Mouse (Mus musculus): Measurements from ENCODE around the gene Fzd10. TPM values are rescaled to one million over a fixed set of nuclear protein-coding genes. Genes with fewer than 3 reads are reported as not detected.

The Fzd10 gene
- polyA plus RNA-seq (2012; rRNA removed) = 1.7 and 1.9 TPM in 2 replicates

DNA sequence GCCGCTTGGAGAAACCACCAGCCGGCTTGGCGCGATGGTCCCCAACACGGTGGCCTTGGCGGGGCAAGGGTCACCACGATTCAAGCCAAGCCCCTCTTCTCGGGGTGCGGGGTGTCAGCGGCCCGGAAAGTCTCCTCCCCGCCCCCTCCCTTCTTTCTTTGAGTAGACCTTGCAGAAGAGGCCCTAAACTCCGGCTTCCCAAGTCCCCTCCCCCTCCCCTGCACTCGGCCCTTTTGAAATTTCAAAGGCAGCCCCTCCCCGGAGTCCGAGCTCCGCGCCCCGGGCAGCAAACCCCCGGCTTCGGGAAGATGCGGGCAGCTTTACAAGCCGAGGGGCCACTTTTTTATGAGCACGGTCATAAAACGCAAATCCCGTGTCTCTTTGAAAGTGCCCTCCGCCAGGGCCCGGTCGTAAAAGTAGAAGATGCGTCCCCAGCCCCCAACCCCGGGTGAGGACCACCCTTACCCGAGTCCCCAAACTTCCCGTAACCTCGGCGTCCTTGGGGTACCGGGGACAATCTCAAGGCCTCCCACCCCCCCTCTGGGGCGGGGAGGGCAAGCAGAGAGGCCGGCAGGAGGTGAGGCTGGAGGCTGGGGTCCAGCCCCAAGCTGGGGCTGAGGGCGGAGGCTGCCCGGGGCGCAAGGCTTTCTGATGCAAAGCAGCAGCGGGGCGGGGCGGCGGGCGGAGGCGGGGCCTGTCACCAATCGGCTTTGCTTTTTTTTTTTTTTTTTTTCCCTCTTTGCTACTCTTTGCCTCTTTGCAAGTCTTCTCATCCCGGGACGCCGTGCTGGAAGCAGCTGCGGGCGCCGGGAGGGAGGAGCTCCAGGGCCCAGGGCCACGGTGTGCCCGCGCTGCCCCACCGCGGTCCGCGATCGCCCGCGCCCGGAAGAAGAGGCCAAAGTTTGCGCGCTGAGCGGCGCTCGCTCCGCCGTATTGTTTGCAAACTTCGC, at the start of gene Fzd10:
Gene Fzd10, plus strand, starts transcription at position 773 of the 950 bp plus-strand sequence.
- no peak for DNase-seq (ENCODE audit: low read depth)

DNA sequence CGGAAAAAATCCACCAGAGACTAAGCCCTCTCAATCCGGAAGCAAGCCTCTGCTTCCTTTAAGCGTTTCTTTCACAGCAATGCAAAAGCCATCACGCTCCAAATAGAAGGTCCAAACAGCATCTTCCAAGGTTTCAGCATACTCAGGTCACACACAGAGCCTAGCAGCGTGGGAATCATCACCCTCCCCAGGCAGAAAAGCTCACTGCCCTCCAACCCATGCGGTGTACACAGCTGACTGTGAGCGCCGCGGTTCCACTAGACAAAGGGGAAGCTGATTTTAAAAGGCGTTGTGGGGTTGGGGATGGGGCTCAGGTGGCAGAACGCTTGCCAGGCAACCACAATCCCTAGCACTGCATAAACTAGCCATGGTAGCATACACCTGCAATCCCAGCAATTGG, 49.2 kb upstream of the Fzd10 start:
- DNase-seq (ENCODE audit: low read depth) = no peak

DNA sequence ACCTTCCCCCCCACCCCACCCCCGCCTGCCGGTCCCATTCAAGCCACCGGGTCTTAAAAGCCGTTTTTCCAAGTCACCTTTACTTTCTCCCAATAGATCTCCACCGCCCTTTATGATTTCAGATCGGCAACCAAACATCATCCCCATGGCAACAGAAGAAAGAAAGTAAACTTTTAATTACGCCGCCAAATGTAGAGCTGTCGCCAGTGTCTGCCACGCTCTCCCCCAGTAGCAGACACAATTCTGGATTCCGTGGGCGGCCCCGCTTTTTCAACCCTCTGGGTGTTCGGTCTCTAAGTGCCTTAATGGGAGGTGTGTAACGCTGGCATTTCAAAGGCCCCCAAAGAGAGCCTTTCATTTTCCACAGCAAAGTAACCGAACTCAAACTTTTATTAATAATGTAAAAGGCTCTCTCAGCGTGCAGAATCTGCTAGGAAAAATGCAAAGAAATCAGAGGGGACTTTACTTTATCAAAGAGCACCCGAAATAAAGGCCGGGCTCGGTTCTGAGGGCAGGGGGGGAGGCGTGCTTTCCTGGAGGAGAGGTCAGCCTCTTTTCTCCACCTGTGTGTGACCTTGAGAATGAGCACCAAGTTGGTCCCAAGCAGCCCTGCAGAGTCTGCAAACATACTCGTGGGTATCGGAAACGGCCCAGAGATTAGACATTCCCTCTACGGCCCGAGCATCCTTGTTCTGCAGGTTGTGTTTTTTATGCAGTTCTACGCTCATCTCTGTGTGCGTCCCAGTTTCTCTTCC, 48.3 kb upstream of the Fzd10 start:
- DNase-seq (ENCODE audit: low read depth) = no peak

DNA sequence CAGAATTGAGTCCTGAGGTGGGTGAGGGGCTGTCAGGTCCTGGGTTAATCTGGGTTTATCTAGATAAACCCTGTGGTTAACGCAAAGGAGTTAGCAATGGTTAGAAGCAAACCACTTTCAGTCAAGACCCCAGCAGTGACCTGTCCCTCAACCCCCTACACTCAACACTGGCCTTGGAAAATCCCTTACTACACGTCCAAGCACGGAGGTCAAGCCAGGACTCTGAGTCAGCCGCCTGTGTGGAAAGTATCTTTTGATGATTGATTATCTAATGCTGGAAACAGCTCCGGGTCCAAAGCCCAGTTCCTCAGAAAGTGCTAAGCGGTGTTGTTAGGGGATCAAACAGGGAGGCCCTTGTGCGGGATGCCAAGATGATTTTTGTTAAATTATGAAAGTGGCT, 42.5 kb upstream of the Fzd10 start:
- DNase-seq (ENCODE audit: low read depth) = no peak

DNA sequence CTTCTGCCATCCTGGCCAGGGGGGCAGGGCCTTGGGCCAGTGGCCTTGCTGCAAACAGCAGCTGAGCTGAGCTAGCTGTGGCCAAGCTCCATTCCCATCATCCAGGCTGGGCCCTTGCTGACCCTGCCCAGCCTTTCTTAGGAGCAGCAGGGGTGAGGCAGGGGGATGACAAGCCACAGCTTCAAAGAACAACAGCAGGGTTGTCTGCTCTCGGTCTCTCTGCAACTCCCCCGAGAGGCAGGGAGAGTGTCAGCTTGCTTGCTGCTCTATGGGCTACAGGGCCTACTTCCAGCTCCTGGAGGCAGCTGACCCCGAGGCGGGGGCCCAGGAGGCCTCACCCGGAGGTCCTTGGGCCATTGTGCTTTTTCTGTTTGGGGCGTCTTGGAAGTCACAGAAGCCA, 33.3 kb upstream of the Fzd10 start:
- no peak for DNase-seq (ENCODE audit: low read depth)

DNA sequence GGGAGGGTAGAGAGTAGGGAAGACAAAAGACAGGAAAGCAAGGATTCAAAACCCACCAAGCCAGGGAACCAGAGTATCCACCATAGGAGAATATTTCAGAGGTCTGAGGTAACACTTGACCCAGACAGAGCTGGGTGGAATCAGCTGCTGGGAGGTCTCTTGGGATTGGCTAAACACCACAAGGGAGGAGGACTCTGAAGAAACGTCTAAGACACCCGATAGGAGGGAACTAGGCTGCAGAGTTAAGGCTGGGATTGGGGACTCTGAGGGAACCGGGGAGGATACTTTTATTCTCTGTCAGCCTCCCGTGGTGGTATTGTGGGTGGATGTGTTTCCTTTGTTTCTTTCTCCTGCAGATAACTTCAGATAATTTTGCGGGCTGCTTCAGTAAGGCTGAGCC, 31.7 kb upstream of the Fzd10 start:
- DNase-seq (ENCODE audit: low read depth) = no peak

DNA sequence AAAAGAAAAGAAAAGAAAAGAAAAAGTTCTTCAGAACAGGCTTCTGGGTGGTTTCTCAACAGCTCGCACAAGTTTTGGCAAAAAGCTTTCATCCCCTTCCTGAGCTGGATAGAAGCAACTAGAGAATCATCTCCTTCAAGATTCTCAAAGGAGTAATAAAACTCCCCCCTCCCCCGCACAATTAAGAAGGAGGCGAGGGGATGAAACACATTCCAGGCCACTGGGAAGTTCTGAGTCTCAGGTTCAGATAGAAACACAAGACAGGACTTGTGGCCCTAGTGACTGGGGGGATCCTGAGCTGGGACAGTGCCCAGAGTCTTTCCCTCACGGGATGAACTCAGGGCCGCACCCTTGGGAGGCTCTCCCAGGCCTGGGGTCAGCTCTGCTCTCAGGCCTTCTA, 30.6 kb upstream of the Fzd10 start:
- no peak for DNase-seq (ENCODE audit: low read depth)

DNA sequence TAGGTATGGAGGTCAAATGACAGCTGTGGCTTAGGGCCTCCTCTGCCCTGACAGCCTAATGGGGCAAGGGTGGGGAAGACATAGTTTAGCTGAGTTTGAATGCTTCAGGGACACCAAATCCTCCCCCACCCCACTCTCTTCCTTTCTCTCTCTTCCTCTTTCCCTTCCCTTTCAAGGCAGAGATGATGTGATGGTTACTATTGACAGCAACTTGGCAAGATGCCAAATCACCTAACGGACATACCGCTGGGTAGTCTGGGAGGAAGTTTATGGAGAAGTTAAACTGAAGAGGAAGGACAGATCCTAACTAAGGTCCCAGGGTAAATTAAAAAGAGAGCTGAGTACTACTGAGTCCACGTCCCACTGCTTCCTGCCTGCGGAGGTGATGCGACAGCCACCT, 29.8 kb upstream of the Fzd10 start:
- no peak for DNase-seq (ENCODE audit: low read depth)

DNA sequence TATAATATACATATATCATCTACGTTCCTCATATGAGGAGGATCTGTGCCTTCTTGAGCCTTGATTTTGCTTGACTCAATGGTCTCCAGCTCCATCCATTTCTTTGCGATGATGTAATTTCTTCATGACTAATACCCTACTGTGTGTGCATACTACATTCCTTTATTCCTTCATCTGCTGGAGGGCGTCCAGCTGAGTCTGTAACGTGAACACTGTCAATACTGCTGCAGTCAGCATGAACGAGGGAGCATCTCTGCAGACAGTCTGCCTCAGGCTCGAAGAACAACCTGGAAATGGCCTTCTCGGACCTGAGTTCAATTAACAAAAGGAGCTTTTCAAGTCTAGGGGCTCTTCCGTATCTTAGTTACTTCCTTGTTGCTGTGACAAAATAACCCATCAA, 28.9 kb upstream of the Fzd10 start:
- no peak for DNase-seq (ENCODE audit: low read depth)

DNA sequence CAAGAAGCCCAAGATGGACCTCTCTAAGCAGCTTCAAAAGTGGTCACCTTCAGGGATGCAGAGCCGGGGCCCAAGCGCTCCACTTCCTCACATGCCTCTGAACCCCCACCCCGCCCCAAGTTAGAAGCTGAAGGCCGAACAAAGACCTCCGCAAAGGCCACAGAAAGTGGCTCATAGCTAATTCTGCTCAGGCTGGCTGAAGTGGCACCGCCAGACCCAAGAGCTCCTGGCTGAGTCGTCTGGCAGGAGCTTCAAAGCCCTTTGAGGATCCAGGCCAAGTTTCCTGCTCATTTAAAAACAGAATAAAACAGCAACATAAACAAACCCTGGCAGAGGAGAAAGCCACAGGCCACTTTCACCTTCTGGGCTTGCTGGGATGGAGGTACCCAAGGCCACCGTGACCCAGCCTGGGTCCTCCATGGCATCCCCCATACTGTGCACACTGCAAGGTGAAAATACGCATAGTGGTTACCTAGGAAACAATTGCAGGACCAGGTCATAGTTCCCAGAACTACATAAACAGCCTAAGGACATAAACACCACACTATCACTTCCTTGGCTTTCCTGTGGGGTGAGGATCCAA, 24.6 kb upstream of the Fzd10 start:
- DNase-seq (ENCODE audit: low read depth) = no peak

DNA sequence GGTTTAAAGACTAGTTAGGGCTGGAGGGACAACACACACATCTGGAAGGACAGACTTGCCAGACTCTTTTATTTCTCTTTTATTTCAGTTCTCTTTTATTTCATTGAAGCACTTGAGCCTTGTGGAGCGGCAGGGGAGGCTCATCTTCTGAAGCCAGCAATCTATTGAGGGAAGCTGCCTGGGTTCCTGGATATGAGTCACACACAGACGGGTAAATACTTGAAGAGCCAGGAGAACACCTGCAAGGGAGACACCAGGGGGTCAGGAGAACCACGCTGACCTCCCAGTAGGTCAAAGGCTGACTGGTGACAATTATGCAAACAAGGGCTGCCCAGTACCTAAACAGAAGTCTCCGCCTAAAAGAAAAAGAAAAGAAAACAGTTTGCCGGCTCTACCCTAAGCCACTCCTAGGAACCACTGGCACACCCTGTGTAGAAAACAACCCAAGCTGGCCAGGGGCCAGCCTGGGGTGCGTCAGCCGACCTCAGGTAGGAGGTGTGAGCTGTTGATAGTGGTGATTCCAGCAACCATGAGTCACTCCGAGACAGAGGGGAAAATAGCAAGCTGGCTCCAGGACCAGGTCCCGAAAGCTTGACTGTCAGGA, 21.5 kb upstream of the Fzd10 start:
- peak; percentile 66 for DNase-seq (ENCODE audit: low read depth)

DNA sequence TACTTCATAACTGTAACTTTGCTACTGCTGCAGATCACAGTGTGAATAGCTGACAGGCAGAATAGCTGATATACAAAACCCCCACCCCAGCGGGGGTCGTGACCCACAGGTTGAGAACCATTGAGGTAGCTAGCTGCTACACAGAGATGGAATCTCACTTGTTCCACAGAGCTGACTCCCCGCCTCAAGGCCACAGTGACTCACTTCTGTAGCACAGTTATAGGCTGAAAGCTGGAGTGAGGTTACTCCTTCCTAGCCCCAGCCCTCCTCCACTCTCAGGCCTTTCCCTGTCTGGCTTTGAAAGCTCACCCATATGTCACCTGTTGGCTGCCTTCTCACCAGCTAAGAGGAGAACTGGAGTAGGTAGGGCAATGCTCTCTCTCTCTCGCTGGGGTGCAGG, 19.7 kb upstream of the Fzd10 start:
- DNase-seq (ENCODE audit: low read depth) = no peak

DNA sequence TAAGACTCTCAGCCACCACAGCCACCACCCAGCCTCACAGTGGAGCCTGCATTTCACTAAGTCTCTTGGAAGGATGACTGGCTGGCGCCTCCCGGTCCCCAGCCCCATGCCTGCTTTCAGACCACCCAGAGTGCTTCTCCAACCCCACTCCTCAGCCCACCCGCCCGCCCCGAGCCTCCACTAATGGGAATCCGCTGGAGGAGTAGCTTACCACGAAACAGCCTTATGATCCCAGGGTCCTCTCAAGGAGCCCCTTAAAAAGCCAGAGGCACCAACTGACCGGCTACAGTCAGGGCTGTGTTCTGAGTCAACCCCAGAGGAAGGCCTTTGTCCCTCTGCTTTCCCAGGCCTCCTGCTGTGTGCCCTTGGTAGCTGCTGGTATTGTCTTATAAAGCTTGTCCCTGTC, 19.1 kb upstream of the Fzd10 start:
- no peak for DNase-seq (ENCODE audit: low read depth)

DNA sequence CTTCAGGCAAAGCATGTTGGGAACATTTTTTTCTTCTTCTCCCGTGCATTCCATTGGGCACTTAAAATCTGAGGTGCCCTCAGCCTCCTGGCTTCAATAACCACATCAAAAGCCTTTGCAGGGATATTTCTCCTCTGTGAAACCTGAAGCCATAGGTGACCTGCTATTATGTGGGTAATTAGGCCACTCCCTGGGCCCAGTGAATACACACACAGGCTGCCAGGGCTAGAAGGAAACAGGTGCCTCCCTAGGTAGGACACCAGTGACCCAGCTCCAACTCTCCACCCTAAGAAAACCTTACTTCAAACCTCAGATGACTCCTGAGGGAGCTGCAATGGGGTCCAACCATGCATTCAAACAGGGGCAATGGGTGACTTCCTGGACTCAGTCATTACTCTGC, 11.4 kb upstream of the Fzd10 start:
- DNase-seq (ENCODE audit: low read depth) = no peak

DNA sequence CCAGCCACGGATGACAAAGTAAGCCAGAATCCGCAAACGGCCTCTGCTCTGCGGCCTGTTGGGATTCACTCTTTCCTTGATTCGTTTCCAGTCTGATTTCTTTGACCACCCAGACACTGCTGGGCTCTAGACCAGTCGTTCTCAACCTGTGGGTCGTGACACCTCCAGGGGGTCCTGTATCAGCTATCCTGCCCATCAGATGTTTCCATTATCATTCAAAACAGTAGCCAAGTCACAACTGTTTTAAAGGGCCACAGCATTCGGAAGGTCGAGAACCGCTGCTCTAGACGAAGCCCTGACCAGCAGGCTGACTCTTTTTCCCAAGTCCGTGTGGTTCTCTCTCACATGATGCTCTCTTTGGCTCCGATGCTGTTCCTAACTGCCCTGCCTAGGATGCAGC, 7.2 kb upstream of the Fzd10 start:
- no peak for DNase-seq (ENCODE audit: low read depth)

DNA sequence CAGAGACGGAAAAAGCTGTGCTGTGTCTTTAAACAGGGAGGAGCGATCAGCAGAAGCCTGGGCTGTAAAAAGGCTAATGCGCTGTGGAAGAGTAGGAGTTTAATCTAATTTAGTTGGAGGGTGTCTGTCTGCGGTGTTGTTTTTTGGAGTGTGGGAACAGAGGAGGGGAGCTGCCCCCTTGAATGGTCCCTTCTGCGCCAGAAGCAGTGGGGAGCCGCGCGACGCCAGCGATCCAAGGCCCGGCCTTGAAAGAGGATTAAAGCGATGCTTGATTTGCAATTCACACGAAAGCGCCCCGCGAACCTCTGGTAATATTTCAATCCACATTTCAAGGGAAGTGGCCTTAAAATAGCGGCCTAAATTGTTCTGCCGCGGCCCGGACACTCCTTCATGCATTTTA, 3.8 kb upstream of the Fzd10 start:
- no peak for DNase-seq (ENCODE audit: low read depth)

DNA sequence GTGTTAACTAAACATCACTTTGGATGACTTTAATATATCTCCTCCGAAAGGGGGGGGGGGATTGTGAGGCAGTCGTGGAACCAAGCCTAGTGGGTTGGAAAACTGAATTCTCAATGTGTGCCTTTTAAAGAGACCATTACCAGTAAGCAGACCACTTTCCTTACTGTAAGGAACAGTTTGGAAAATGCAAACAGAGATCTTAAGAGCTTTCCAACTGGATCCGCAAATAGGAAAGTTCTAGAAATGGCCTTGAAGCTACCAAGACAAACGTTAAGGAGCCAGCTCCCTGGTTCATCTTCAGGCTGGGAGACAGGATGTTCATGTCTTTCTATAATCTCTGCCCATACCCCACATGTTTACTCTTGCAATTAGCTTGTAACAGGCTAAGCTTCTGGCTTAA, 3.3 kb upstream of the Fzd10 start:
- no peak for DNase-seq (ENCODE audit: low read depth)

DNA sequence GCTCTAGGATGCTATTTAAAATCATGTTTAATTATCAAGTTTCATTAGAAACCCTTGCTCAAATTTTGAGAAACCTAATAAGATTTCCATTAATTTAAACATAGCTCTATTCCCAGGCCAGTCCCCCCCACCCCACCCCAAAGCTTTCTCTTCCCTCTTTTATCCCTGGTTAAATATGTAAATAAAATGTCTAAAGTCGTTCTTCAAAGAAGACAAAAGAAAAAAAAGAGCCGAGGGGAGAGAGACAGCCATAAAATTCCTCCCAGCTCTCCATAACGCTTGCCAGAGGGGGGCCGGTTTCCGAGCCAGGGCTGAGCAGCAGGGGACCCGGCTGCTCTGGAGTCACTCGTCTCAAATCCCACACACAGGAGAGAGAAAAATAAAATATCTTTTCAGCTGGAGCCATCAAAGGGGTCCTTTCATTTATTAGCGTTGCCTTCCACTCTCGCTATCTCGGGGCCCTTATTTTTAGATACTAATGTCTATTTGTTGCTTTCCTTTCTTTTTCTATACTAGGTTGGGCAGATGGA, 2.4 kb upstream of the Fzd10 start:
- no peak for DNase-seq (ENCODE audit: low read depth)

DNA sequence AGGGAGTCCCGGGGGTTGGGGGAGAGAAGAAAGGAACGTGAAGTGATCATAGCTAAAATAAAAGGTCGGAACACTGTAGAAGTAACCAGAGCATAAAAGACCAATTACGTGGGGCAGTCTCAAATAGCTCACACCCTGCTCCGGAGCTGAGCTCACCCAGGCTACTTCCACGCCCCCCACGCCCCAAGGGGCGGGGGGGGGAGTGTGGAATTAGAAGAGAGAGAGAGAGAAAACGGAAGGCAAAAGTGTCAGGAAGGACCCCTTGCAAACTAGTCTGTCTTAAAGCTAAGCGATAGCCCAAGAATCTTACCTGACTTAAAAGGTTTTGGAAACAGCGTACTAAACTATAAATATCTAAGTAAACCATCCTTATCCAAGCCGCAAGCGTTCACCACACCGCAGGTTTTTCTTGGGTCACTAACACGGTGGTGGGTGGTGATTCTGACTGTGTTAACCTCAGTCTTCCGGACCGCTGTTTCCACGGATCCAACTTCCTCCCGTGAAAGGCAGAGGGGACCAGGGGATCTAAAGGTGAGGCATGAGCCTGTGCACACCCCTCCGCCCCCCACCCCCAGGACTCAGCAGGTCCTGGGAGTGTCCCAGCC, 1.8 kb upstream of the Fzd10 start:
- DNase-seq (ENCODE audit: low read depth) = no peak

DNA sequence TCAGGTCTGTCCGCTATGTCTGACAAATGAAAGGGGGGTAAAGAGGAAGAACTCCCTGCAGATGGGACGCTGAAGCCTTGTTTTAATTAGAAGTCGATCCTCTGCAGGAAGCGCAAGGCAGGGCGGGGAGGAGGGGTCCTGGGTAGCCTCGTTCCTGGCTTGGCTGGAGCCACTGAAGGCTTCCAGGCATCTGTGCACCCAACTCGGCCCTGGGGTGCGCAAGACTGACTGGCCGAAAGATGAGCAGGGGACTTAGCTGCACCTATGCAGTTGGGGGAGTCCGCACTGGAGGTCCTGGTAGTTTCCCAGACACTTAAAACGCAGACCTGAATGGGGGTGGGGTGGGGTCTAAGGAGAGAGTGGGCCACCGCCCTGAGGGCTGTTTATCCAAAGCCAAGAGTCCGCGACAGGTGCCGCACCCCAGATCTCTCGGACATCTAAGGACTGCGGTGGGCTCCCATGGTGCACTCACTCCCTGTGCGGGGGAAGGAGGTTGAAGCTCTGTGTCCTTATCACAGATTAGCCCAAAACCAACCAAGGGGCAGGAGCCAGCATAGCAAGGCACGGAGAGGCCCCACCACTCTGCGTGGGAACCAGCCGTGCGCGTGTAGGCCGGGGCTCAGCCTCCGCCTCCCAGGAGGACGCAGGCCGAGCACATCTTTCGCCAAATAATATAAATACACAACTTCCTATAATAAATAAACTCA, 1.1 kb upstream of the Fzd10 start:
- DNase-seq (ENCODE audit: low read depth) = no peak
